Mouse (Mus musculus) B cell, adult 67 days (primary cell): ENCODE data around the gene 2310007B03Rik. TPM values are rescaled to one million over a fixed set of nuclear protein-coding genes. Genes with fewer than 3 reads are reported as not detected.

Experiments used
- total RNA-seq, 2 experiments: library from RNA; stranded (reverse); gene quantifications; 4 replicates each; pipeline ENCODE4 v1.2.4; 2023

The 2310007B03Rik gene
- total RNA-seq = not detected

DNA sequence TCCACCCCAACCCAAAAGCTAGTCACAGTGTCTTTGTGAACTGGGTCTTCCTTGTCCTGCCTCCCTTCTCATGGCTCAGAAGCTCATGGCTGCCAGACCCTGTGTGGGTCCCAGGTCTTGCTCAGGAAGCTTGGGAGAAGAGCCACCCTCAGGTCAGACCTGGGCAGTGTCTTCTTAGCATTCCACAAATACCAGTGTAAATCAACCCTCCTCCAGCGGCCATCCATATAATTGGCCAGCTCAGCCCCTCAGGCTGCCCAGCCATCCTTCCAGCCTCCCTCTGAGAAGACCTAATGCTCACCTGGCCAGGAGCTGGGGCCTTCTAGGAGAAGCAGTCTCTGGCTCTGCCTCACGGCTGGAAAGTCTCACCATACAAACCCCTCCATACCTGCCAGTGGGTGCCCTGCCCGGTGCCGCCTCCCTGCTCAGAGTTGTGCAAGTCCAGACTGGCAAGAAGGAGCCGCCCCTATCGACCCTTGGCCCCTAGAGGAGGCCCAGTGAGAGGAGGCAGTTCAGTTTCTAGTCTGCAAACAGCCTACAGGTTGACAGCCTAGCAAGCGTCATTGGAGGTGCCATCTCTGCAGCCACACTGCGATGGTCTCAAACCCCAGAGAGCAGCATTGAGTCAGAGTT lies at the start of gene 2310007B03Rik:
Gene 2310007B03Rik (minus strand): TSS at position 448 of the 633 bp plus-strand sequence.

DNA sequence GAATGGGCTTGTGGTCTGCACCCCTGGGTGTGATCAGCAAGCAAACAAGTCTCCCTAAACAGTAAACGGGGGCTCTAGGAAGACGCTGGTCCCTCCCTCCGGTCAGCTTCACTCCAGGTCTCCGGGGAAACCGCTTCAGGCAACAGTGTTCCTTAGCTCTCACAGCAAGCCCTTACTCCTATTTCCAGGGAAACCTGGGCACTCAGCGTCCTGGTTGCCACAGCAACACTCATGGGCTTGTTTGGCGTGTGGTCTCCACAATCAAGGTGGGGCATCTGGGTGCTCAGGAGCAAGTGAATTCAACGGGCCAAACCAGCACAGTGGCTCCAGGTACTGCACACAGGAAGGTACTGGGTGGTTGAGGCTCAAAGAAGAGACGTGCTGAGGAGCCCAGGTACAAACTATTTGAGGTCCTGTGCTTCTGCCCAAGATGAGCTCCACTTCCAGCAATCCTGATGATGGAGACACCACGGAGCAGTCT lies 7.6 kb upstream of the 2310007B03Rik start, which contains the start of gene Crocc2:
Gene Crocc2 (plus strand): TSS at position 431 of the 481 bp plus-strand sequence.

DNA sequence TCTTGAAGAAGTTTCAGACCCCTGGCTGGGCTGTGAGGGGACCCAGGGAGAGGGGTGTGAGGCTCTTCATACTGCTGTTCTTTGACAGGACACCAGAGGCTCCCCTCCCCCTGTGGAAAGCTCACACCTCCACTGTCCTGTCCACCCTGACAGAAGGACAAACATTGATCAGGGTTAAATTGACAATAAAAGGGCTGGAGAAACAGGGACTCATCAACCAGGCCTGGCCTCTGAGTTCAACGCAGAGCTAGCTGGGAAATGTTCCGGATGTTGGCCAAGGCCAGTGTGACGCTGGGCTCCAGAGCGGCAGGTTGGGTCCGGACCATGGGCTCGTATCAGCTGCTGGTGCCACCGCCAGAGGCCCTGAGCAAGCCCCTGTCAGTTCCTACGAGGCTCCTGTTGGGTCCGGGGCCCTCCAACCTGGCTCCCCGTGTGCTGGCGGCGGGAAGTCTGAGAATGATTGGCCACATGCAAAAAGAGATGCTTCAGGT lies 25.7 kb downstream of the 2310007B03Rik start, which contains the start of gene Agxt:
Gene Agxt (plus strand): TSS at position 205 of the 491 bp plus-strand sequence.

DNA sequence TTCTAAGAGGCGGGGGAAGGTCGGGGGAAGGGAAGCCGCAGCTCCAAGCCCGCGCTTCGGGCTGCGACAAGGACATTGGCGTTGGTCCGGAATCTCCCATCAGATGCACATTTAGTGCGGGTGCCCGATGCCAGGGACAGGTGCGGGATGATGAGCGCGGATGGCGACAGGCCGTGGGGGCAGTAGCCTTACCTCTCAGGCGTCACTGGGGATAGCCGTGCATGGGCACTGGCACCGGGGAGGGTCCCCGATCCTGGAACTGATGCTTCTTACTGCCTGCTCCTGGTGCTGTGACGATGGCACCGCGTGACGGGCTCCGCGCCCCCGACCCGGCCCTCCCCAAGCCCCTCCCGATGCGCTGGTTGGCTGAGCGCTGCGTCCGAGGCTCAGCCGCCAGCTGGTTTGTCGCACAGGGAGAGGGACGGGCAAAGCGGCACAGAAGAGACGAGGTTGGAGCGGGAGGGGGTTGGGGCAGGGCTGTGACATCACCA lies 59.1 kb downstream of the 2310007B03Rik start, which contains the start of gene Kif1a:
Gene Kif1a (minus strand): TSS at position 381 of the 491 bp plus-strand sequence.

Other genes with a start within 250 kb of the 2310007B03Rik start
- gene Capn10, start 226.6 kb downstream of the 2310007B03Rik start, total RNA-seq = 10 to 100 TPM; 27.0 to 30.9 TPM
- 1 to 10 TPM in 1 of 2 experiments, under 1 TPM in 1; 0.74 to 2.2 TPM for gene Gpr35, start 210.1 kb downstream of the 2310007B03Rik start, total RNA-seq
- gene Aqp12, start 154.6 kb downstream of the 2310007B03Rik start, total RNA-seq = not detected
- gene Kif1a, start 59.0 kb downstream of the 2310007B03Rik start, total RNA-seq = not detected
- not detected for gene Agxt, start 25.7 kb downstream of the 2310007B03Rik start, total RNA-seq
- gene Crocc2, start 7.8 kb upstream of the 2310007B03Rik start, total RNA-seq = not detected
- 1 to 10 TPM in 1 of 2 experiments, under 1 TPM in 1; 0.61 to 1.0 TPM for gene Sned1, start 74.9 kb upstream of the 2310007B03Rik start, total RNA-seq
- gene Mterf4, start 145.0 kb upstream of the 2310007B03Rik start, total RNA-seq = 10 to 100 TPM; 18.1 to 25.9 TPM
- gene Ppp1r7, start 181.9 kb upstream of the 2310007B03Rik start, total RNA-seq = 10 to 100 TPM; 22.9 to 29.8 TPM
- gene Pask, start 182.5 kb upstream of the 2310007B03Rik start, total RNA-seq = 1 to 10 TPM; 2.0 to 2.3 TPM
- 1 to 10 TPM in 1 of 2 experiments, under 1 TPM in 1; 0.80 to 2.5 TPM for gene Ano7, start 213.0 kb upstream of the 2310007B03Rik start, total RNA-seq